Mouse (Mus musculus) right cerebral cortex, postnatal 14 days (tissue): ENCODE data around the gene Ccdc61.
A peak's percentile ranks its signal among the peaks of the same experiment; 100 is the strongest.
"Not testable (repeated sequence)": the region's sequence is repeated elsewhere in the genome, so short reads cannot be mapped to it uniquely, and the experiment has no call there.

Experiments used
- DNase-seq: peaks from one replicate; pipeline ENCODE4 v3.0.0; 2022

Ccdc61 gene

DNA sequence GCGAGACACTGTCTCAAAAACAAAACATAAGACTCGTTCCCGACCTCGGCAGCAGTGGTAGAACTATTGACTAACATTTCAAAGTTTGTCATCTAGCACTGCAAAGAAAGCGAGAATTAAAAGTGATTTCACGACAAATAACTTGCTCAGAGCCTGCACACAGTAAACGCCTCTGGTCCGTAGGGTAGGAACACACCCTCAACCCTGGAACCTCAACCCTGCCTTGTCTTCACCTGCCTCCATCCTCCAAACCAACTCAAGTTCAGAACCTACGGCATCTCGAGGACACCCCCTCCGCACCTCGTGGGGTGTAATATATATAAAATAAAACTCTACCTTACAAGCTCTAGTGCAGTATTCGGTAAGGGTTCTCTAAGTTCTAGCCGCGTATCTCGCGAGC, 418 bp downstream of the Ccdc61 start:
- no peak for DNase-seq

DNA sequence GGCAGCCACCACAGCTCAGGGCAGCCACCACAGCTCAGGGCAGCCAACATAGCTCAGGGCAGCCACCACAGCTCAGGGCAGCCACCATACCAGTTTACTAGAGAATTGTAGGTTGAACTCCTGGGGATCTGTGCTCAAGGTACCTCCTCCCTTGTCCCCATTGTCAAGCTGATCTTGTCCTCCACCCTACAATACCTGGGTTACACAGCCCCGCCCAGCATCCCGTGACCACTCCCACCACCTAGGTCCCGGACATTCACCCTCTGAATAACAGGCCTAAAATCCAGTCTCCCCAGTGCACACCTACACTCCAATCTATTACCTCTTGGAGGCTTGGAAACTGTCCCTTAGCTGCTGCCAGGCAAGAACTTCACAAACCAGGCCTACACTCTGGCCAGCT, 5.2 kb downstream of the Ccdc61 start:
- DNase-seq: no peak

DNA sequence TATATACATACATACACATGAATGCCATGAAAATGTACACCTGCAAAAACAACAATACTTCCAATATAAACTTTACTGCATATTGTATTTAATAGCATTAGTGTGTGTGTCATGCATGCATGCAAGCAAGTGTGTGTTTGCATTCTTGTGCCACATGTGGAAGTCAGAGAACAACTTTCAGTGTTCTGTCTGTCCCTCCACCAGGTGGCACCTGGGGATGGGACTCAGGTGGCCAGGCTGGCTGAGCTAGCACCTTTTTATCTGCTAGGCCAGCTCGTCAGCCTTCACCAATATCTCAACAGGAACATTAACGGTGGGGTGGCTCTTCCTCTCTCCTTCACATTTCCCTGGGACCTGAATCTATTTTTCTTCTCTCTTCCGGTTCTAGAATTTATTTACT, 7.7 kb downstream of the Ccdc61 start:
- DNase-seq: no peak

DNA sequence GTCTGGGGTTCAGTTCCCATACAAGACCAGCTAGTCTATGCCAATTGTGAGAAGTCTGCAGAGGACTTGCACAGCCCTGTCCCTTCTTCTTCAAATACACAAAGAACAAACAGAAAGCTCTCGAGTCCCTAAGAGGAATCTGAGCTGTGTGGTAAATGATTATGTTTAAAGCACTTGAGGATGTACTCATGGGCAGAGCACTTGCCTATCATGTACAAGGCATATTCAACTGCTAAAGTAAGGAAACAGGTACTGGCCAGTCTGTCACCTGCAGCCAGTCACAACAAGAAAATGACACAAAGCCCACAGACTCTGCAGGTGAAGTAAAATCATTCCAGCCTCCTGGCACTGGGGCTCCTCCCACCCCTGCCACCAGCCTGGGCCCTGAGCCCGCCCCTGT, 9.7 kb downstream of the Ccdc61 start:
- no peak for DNase-seq

DNA sequence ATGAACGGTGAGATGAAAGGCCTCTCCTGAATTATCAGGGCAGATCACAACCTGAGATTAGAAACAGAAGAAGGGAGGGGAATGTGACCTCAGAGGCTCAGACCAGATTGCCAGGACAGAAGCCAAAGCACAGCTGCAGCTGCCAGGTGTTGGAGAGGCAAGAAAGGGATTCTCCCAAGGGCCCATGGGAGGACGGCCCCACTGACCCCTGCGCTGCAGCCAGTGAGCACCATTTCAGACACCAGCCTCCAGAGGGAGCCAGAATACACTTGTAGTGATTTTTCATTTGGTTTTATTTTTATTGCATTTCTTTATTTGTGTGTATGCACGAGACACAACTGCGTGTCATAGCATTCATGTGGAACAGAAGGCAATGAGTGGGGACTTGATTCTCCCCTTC, 13.7 kb downstream of the Ccdc61 start:
- DNase-seq: peak; percentile 49

- DNase-seq: peak; percentile 54
These were observed 16.4 kb downstream of the Ccdc61 start for GRCm38 (mm10) chr7:18893651-18894430.

- DNase-seq: no peak
These were observed 17.2 kb downstream of the Ccdc61 start for GRCm38 (mm10) chr7:18893009-18893408.

DNA sequence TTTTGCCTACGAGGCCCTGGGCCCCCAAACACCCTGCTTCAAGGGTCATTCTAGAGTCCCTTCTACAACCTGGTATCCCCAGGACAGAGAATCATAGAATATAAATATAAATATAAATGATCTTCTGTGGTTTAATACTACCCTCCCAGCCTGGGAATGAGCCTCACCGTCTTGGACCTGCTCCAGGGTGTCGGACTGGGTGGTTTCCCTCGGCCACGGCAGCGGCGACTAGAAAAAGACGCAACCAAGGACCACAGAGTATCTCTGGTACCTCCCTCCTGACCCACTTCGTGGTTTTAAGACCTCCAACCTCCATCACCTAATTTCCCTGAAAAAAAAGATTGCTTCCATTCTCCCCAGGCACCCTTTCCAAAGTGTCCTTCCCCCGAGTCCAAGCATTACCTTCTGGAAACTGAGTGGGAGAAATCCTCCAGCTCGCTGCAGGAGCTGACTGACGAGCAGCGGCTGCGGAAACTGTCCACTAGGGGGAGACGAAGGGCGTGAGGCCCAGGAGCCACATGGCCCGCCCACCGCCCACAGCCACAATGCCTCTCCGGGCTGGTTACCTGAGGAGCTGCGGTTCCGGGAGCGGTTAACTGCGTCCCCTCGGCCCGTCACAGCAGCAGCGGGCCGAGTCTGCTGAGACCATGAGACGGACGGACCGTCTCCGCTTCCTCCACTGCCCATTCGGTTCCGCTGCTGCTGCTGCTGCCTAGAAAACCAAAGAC, 18.2 kb downstream of the Ccdc61 start:
- DNase-seq: peak; percentile 93

DNA sequence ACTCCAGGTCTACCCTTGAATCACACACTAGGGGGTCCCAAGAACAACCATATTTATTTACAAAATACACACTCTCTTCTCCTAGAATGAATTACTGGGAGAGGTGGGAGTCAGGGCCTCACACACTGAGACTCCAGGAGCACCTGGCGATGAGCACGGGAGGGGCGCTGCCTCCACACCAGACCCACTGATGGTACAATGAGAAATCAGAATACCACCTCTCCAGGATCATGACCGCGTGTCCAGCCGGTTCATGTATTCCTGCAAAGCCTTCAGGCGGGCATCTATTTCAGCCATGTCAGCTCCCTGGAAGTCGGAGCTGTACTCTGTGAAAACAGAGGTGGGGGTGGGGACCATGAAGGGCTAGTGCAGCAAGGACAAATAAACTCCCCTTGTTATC, 19.4 kb downstream of the Ccdc61 start:
- no peak for DNase-seq

- DNase-seq: no peak
These were observed 23.3 kb downstream of the Ccdc61 start for GRCm38 (mm10) chr7:18886963-18887362.

GRCm38 (mm10) chr7:18884745-18885422, 25.3 kb downstream of the Ccdc61 start:
- no peak for DNase-seq

GRCm38 (mm10) chr7:18883991-18884744, 26.0 kb downstream of the Ccdc61 start:
- no peak for DNase-seq

DNA sequence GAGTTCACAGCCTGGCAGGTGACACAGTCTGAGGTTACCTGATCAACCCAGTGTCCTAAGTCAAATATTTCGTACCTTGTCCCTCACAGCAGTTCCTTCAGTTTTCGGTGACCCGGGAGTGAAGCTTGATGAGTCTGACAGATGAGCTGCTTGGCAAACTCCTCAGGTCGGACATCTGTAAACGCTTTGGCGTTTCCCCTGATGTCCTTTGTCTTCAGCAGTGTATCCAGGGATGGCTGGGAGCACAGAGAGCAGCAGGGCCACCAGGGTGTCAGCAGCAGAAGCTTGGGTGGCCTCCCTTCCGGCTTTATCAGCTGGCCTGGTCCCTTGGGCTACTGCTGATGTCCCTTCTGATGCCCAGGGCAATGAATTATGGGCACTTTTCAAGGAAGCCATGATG, 31.5 kb downstream of the Ccdc61 start:
- DNase-seq: no peak

- no peak for DNase-seq
These were observed 34.8 kb downstream of the Ccdc61 start for GRCm38 (mm10) chr7:18875372-18875771.

DNA sequence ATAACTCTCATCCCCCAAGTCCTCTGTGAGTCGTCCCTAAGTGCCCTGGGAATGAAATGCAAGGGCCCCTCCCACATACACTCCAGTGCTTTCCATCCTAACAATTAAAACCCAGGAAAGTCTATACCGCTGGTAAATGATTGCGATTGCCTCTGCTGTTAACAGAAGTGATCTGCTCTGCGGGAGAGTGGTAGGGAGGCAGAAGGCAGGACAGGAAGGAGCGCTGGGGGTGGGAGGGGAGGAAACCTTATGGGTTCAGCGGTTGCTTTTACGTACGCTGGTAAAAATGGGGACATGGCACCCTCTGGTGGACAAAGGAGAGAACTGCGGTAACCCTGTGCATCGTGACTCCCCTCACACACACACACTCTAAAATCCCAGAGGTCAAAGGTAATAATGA, 37.0 kb downstream of the Ccdc61 start:
- DNase-seq: peak; percentile 55

DNA sequence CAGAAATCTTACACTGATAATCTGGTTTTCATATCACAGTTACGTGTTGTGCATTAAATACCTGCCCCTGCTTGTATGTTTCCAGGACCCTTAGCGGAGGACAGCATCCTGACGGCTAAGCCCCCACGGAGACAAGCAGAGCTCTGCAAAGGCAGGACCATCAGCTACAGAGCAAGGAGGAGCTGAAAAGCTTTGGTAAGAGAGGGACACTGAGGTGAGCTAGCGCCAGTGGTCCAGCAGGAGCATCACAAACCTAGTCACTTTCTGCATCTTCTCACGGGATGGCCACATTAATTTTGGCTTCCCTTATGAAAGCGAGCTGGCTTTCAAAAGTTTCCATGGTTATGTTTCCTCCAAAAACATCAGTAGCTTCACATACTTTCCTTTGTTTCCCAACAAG, 37.4 kb downstream of the Ccdc61 start:
- no peak for DNase-seq

- no peak for DNase-seq
These were observed 38.0 kb downstream of the Ccdc61 start for GRCm38 (mm10) chr7:18872014-18872802.

GRCm38 (mm10) chr7:18871031-18871430, 39.2 kb downstream of the Ccdc61 start, which contains the start of gene Pglyrp1:
Pglyrp1 (plus strand) TSS chr7:18871331.
- not testable (repeated sequence) for DNase-seq

- DNase-seq: no peak
These were observed 41.7 kb downstream of the Ccdc61 start for GRCm38 (mm10) chr7:18868491-18868890.

DNA sequence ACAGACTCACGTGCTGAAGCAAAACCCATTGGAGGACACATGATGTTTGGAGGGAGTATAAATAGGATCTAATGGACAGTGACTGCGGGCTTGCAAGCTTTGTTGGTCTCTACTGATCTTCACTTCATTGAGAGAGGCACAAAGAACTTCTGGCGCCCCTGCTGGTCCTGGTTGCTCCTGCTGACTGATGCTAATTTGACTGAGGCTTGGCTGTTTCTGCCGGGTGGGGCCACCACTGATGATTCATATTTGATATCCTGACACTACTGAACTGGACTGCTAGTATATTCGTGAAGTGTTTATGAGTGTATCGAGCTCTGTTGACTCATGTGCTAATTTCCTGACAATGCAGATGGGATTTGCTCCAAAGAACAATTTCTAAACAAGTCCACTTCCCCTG, 47.4 kb downstream of the Ccdc61 start:
- no peak for DNase-seq

- DNase-seq: no peak
These were observed 51.8 kb downstream of the Ccdc61 start for GRCm38 (mm10) chr7:18858310-18858916.

- DNase-seq: no peak
These were observed 61.8 kb downstream of the Ccdc61 start for GRCm38 (mm10) chr7:18848395-18848794.
